Mouse (Mus musculus) C2C12 (cell line): ENCODE results near the gene Eps8. TPM values are rescaled to one million over a fixed set of nuclear protein-coding genes. Genes with fewer than 3 reads are reported as not detected.
A peak's percentile ranks its signal among the peaks of the same experiment; 100 is the strongest.

ENCODE experiments used
- H3K27me3 ChIP-seq: one replicate; pipeline ENCODE4 v1.6.1; 2011; ENCODE audit not compliant: control insufficient read depth, insufficient read depth, insufficient read length
- H3K36me3 ChIP-seq: one replicate; pipeline ENCODE4 v1.6.1; 2011; ENCODE audit not compliant: control insufficient read depth, insufficient read depth
- H3K4me3 ChIP-seq: one replicate; pipeline ENCODE4 v1.5.1; 2011; ENCODE audit warnings: mild to moderate bottlenecking, control low read depth; ENCODE audit not compliant: poor library complexity, insufficient read depth, severe bottlenecking
- H3K79me2 ChIP-seq: one replicate; pipeline ENCODE4 v1.6.1; 2011; ENCODE audit not compliant: control insufficient read depth, insufficient read depth
- H3K79me3 ChIP-seq: one replicate; pipeline ENCODE4 v1.6.1; 2011; ENCODE audit warnings: low read depth, control low read depth
- H3ac ChIP-seq: one replicate; pipeline ENCODE3; 2011; ENCODE audit warnings: low read depth; ENCODE audit not compliant: control insufficient read depth, insufficient read length
- CEBPB ChIP-seq: IDR thresholded peaks from one replicate; pipeline ENCODE4 v1.6.1; 2011; ENCODE audit warnings: low read depth, mild to moderate bottlenecking, control low read depth, moderate library complexity
- CTCF ChIP-seq: IDR thresholded peaks from one replicate; pipeline ENCODE4 v1.5.1; 2011; ENCODE audit not compliant: control insufficient read depth, insufficient read depth, insufficient read length
- FOSL1 ChIP-seq: IDR thresholded peaks from one replicate; pipeline ENCODE4 v1.8.0; 2011; ENCODE audit warnings: mild to moderate bottlenecking, low read length; ENCODE audit not compliant: poor library complexity, insufficient read depth, severe bottlenecking
- MAX ChIP-seq: IDR thresholded peaks from one replicate; pipeline ENCODE4 v1.6.1; 2011; ENCODE audit warnings: mild to moderate bottlenecking, control low read depth
- MYOD1 ChIP-seq: IDR thresholded peaks from one replicate; pipeline ENCODE4 v1.6.1; 2011; ENCODE audit warnings: low read depth; ENCODE audit not compliant: control insufficient read depth, insufficient read length
- MYOG ChIP-seq: IDR thresholded peaks from one replicate; pipeline ENCODE4 v1.6.1; 2011; ENCODE audit not compliant: control insufficient read depth, insufficient read length; ENCODE audit errors: extremely low read depth
- USF1 ChIP-seq: IDR thresholded peaks from one replicate; pipeline ENCODE4 v1.6.1; 2011; ENCODE audit warnings: low read depth, mild to moderate bottlenecking, control low read depth, moderate library complexity
- polyA plus RNA-seq: library from polyadenylated mRNA; unstranded; fragments of >200 nt; fragmentation: generic; extraction: Trizol; gene quantifications from one replicate; pipeline ENCODE4 v1.2.1, GENCODE M21; 2012; ENCODE audit warnings: missing spikeins

The Eps8 gene
- polyA plus RNA-seq, 1 experiment = 59.9 TPM

- Histone ChIP-seq H3K27me3 (no peaks in the 10 kb centered on the region), H3ac (no peak overlapping the region), H3K79me3 (peaks cover 17% of the 10 kb centered on the region), H3K79me2 (peaks cover 32% of the 10 kb centered on the region), H3K36me3 (peaks cover 16% of the 10 kb centered on the region), H3K4me3 (no peak overlapping the region)
- no peak for TF ChIP-seq CEBPB
- TF ChIP-seq MAX = no peak
- no peak for TF ChIP-seq USF1
- TF ChIP-seq MYOG = no peak
- no peak for TF ChIP-seq FOSL1
- no peak for TF ChIP-seq CTCF
- no peak for TF ChIP-seq MYOD1
These were observed 84.7 kb downstream of the Eps8 start for GRCm38 (mm10) chr6:137570019-137570418.

- Histone ChIP-seq H3ac (no peak overlapping the region), H3K36me3 (peaks cover 16% of the 10 kb centered on the region), H3K27me3 (no peaks in the 10 kb centered on the region), H3K79me2 (peaks cover 39% of the 10 kb centered on the region), H3K79me3 (peaks cover 24% of the 10 kb centered on the region), H3K4me3 (no peak overlapping the region)
- TF ChIP-seq USF1 (no peak), MAX (no peak), FOSL1 (no peak), CTCF (no peak), CEBPB (no peak), MYOD1 (no peak), MYOG (no peak)
These were observed 85.6 kb downstream of the Eps8 start for GRCm38 (mm10) chr6:137569071-137569470.

GRCm38 (mm10) chr6:137565890-137566289 lies 88.8 kb downstream of the Eps8 start:
- TF ChIP-seq USF1 = peak; percentile 76
- TF ChIP-seq FOSL1 = no peak
- TF ChIP-seq CEBPB = no peak
- no peak for TF ChIP-seq MAX
- no peak for TF ChIP-seq CTCF
- peak; percentile 18 for TF ChIP-seq MYOD1
- TF ChIP-seq MYOG = no peak
- no peaks in the 10 kb centered on the region for H3K27me3 ChIP-seq
- H3K79me3 ChIP-seq = peaks cover 31% of the 10 kb centered on the region
- peaks cover 51% of the 10 kb centered on the region for H3K79me2 ChIP-seq
- H3K36me3 ChIP-seq = peaks cover 21% of the 10 kb centered on the region
- H3ac ChIP-seq = no peak overlapping the region
- H3K4me3 ChIP-seq = no peak overlapping the region

GRCm38 (mm10) chr6:137565454-137565853 lies 89.2 kb downstream of the Eps8 start:
- Histone ChIP-seq H3K36me3 (peaks cover 16% of the 10 kb centered on the region), H3ac (no peak overlapping the region), H3K79me3 (peaks cover 29% of the 10 kb centered on the region), H3K79me2 (peaks cover 51% of the 10 kb centered on the region), H3K4me3 (no peak overlapping the region), H3K27me3 (no peaks in the 10 kb centered on the region)
- TF ChIP-seq CEBPB (no peak), MYOG (no peak), MAX (no peak), FOSL1 (no peak), MYOD1 (no peak), CTCF (no peak), USF1 (no peak)

GRCm38 (mm10) chr6:137560358-137560859 lies 94.3 kb downstream of the Eps8 start:
- Histone ChIP-seq H3ac (peak overlapping the region; percentile 1), H3K4me3 (no peak overlapping the region), H3K79me3 (peaks cover 19% of the 10 kb centered on the region), H3K79me2 (peaks cover 74% of the 10 kb centered on the region), H3K36me3 (peaks cover 5% of the 10 kb centered on the region), H3K27me3 (no peaks in the 10 kb centered on the region)
- TF ChIP-seq FOSL1 = no peak
- TF ChIP-seq CEBPB = peak; percentile 96

GRCm38 (mm10) chr6:137558840-137559239 lies 95.8 kb downstream of the Eps8 start:
- Histone ChIP-seq H3K27me3 (no peaks in the 10 kb centered on the region), H3ac (no peak overlapping the region), H3K36me3 (peaks cover 5% of the 10 kb centered on the region), H3K4me3 (no peak overlapping the region), H3K79me3 (peaks cover 11% of the 10 kb centered on the region), H3K79me2 (peaks cover 72% of the 10 kb centered on the region)
- TF ChIP-seq USF1 (no peak), FOSL1 (peak; percentile 81), CEBPB (peak; percentile 9), MYOD1 (peak; percentile 17)

- Histone ChIP-seq H3K36me3 (no peaks in the 10 kb centered on the region), H3ac (no peak overlapping the region), H3K4me3 (no peak overlapping the region), H3K27me3 (no peaks in the 10 kb centered on the region), H3K79me3 (peaks cover 6% of the 10 kb centered on the region), H3K79me2 (peaks cover 60% of the 10 kb centered on the region)
- no peak for TF ChIP-seq MYOD1
These were observed 97.0 kb downstream of the Eps8 start for GRCm38 (mm10) chr6:137557671-137558070.
